Mouse (Mus musculus): ENCODE results near the gene Bcl10. TPM values are rescaled to one million over a fixed set of nuclear protein-coding genes. Genes with fewer than 3 reads are reported as not detected.
"Not testable (repeated sequence)": the region's sequence is repeated elsewhere in the genome, so short reads cannot be mapped to it uniquely, and the experiment has no call there.

Gene Bcl10
- total RNA-seq (2021): 10 to 100 TPM; 26.5 to 27.9 TPM
- long read RNA-seq, experiment 1, transcript Bcl10-201 (3 exons, 1,949 nt): major isoform, 46 of 51 reads
- long read RNA-seq, experiment 1, partial matches to known transcripts: 2 of 51 reads
- long read RNA-seq, experiment 1, other reads (novel, unspliced or antisense): 3 of 51 reads
- long read RNA-seq, experiment 2, transcript Bcl10-201 (3 exons, 1,949 nt): major isoform, 8 of 8 reads
- long read RNA-seq, experiment 2, partial matches to known transcripts: 0 of 8 reads
- long read RNA-seq, experiment 2, other reads (novel, unspliced or antisense): 0 of 8 reads

DNA sequence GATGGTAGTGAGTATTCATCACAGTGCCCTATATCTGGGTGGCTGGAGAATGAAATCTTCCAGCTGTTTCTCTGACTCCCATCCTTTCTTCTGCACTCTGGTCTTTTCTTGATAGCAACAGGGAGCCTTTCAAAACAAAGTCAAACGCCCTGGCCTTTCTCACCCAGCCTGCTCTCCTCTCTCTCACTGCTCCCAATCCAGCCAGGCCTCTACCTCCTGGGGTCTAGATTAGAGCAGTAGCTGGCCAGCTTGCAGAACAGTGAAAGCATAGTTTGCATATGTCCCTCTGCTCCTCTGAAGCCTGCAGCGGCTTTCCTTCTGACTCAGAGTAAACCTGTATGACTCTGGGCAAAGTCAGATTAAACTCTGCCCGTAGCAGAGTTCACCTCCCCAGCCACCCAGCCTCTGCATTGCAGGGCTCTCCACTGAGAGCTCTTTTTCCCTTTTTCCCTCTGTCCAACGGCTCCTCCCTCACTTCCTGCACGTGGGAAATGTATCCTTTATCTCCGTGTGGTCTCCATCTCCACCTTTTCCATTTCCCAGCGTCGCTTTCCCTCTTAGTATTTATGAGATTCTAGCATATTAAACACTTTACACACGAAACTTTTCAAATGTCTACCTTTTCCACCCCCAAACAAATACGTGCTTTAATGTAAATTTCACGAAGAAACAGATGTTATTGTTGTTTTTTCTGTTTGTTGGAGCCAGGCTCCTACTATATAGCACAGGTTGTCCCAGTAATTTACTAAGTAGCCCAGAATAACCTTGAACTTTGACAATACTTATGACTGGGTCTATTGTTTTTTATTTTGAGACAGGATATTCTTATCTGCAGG lies at the start of gene Bcl10:
Gene Bcl10, plus strand, starts transcription at position 786 of the 836 bp plus-strand sequence.
- DNase-seq: no peak

DNA sequence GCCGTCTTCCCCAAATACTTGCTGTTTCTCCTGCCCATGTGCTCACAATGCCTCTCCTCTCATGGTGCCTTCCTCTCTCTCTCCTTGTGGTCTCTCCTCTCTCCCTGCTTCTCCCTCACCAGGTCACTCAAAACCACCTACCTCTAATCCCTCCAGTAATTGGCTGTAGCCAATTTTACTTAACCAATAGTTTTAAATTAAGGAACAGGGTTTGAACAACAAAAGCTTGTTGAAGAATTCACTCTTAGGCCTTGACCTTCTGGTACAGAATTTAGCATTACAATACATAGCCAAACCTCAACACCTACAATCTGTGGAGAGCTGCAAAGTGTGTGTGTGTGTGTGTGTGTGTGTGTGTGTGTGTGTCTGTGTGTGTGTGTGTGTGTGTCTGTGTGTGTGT lies 49.3 kb upstream of the Bcl10 start:
- DNase-seq: no peak

DNA sequence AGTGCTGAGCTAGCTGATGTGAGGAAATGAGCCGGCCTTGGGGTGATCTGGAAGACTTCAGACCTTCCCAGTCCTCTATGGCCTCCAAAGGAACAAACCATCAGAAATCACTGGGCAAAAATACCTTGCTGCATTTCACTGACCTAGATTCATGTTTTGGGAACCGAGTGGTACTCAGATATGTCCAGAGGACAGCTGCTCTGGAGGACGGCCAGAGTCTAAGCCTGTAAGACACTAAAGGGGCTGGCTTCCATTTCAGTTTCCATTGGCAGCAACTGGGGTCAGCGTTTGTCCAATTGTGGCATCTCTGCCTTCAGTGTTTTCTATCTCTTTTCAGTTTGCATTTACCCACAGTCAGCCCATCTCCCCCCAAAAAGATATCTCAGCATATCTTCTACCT lies 48.5 kb upstream of the Bcl10 start:
- no peak for DNase-seq

DNA sequence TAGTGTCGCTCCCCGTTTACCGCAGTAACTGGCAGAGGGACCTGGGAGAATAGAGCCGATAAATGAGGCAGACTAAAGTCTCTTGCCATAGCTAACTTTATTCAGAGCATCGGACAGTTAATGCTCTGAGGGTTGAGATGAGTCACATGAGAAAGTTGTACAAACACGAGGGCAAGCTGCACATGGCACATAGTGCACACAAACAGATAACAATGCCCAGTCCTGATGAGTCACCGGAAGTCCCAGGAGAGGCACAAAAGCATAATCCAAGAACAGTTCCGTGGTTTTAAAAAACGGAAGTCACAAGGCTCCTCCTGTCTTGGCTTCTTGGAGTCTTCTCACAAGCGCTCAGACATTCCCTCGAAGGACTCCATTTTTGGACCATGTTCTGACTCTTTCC lies 46.5 kb upstream of the Bcl10 start:
- DNase-seq: no peak

DNA sequence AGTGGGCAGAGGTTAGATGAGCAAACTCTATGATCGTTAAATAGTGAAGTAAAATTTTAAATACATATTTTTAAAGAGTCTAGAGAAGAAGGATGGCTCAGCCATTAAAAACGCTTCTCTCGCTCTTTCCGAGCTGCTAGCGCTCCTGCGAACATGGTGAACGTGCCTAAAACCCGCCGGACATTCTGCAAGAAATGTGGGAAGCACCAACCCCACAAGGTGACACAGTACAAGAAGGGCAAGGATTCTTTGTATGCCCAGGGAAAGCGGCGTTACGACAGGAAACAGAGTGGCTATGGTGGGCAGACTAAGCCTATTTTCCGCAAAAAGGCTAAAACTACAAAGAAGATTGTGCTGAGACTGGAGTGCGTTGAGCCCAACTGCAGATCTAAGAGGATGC lies 43.7 kb upstream of the Bcl10 start:
- DNase-seq: not testable (repeated sequence)

DNA sequence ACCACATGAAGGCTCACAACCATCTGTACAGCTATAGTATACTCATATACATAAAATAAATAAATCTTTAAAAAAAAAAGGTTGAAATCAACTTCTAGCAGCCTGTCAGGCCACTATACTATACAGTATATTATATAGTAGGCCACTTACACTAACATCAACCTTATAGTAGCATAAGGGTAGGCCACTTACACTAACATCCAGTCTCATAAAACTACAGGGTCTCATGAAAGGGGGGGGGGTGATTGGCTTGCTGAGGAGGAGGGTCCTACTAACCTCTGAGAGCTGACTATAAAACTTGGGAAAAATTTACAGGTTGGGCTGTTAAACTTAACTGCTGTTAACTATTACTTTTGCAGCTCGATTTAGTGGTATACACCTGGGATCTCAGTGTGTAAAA lies 42.3 kb upstream of the Bcl10 start:
- DNase-seq: no peak

DNA sequence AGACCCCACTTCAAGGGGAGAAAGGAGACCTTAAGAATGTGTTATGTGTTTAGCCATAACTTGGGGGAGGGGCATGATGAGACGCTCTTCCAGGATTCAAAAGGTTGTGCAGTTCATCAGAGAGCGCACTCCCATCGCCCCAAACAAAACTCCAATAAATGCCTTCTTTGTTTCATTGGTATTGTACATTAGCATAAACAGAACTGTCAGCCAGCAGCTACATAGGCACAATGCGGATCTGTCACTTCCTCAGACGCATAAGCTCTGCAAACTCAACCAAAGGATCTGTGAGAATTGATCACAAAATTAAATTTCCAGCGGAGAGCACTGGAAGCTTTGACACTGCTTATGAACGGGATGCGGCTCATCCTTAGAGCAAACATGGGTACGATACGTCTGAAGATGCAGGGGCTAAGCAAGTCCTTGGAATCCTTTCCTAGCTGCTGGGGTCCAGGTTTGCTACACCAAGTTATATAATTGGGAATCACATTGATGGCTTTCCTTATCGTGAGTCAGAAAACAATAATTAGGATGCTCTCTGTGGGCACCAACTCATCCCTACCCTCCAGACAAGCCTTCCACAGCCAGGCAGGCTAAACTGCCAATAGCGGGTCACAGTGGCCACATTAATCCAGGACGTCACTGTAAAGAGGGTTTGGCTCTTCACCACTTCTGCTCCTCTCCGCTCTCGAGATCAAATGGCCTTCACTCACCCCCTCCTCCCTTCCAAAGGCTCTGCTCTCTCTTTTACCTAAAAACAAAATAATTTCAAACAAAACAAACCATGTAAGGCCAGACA lies 40.3 kb upstream of the Bcl10 start:
- DNase-seq: no peak

DNA sequence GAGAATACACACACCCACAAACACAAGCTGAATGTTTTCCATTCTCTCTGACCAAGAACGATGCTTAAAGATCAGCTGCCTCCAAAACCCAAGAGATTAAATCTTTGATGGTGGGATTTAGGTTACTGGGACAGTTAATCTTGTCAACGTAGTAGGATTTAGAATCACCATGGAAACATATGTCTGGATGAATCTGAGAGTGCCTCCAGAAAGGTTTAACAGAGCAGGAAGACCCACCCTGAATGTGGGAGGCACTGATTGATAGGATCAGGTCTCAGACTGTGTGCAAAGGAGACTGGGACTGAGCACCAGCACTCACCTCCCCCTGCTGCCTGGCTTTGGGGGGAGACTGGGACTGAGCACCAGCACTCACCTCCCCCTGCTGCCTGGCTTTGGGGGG lies 39.4 kb upstream of the Bcl10 start:
- no peak for DNase-seq

DNA sequence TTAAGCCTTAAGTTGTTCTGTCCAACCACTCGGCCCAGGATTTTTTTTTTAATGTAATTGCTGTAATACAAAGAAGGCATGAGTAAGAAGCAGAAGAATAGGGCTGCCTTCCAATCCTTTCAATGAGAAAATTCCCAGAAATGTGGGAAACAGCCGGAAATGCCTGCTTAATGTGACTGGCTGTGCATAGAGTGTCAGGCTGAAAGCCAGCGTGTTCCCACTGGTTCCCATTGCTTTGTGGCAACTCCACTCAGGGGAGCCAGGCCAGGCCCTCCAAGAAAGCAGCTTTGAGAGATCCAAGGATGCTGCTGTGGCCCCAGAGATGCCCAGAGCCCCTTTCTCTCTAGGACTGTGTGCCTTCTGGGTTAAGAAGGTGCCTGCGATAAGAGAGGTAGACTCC lies 37.2 kb upstream of the Bcl10 start:
- DNase-seq: no peak

DNA sequence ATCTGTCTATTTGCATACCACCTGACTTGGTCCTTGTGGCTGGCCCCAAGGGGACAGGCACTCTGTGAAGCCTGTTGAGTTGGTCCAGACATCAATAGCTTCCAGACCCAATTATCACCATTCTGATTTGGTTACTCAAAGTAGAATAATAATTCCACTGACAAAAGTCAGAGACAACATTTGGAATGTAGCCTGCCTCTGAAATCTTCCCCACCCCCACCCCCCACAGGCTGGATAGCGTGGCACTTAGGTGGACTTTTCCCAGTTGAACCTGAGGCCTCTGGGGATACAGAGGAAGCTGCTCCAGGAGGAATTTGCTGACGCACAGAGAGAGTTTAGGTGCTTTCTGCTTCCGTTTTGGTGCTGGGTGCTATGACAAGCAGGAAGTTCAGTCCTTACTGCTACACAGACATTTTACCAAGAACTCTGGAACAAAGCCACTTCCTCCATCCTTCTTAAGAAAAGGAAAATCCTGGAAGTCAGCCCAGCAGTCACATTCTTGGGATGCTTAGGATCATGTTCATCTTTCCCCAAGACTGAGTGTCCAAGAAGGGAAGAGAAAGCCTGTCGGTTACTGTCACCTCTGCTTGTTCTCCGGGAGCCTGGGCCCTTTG lies 36.6 kb upstream of the Bcl10 start:
- DNase-seq: peak; percentile 5 to 20

DNA sequence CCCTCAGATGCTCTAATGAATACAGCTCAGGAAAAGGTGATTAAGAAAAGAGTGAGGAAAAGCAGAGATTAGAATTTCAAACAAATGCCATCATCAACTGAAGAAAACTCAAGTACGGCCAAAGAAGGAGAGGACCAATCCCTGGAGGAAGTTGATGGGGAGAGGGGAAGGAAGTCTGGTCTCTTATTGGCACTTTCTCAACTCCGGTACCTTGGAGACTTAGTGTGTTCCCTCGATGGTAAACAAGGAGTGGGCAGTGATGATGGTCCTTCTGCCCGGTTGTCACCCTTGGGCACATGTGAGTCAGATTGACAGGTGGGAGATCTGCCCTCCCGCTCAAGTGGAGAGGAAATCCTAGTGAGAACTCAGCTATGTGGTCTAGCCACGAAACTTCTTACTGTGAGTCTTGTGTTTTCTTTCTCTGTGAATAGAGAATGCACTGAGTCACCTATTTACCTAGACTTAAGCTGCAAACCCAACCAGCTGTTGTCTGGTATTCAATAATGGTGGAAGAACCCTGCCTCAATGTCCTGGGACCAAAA lies 35.1 kb upstream of the Bcl10 start:
- DNase-seq: no peak

DNA sequence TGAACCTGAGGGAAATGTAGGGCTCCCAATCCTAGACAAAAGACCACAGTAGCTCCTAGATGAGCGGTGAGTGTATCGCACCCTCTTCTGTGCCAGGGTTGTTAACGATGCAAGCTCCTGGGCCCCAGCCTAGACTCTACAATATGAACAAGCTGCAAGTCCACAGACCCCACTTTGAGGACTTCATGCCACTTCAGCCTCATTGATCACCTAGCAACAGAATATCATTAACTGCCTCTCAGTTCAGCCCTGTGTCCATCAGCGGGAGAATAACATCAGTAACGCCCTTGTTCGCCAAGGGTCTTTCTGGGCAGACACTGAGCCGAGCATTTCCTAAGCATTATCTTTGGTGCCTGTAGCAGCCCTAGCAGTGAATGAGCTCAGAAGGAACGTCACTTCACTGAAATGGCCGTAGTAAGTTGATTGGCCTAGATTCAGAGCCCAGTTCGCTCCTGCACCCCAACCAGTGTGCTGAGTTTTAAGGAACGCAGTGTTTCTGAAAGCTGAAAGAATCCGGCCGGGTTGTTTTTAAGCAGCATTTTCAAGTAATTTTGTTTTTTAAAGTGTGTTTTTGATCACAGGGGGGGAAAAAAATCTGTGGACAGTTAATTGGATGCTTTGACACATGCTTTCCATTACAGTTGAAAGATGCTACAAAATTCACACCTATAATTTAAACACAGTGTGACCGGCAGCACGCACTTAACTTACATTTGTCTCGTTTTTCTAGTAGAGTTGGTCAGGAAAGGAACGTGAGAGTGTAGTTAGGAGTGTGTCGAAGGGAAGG lies 32.1 kb upstream of the Bcl10 start:
- no peak for DNase-seq

DNA sequence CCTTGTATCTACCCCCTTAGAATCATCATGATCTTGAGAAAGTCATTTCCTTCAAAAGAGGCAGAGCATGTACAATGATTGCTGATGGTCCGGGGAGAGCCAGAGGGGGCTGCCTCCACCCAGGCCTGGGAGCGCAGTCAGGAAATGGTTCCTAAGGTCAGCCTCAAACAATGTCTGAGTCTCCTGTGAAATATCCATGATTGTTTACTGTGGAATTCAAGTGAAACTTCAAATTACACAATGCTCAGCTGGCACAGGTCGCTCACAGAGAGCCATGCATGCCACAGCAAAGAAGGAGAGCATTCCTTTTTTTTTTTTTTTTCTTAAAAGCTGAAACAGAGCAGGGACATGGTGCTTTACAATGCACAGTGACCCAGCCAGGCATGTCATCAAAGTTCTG lies 30.2 kb upstream of the Bcl10 start:
- DNase-seq: no peak

DNA sequence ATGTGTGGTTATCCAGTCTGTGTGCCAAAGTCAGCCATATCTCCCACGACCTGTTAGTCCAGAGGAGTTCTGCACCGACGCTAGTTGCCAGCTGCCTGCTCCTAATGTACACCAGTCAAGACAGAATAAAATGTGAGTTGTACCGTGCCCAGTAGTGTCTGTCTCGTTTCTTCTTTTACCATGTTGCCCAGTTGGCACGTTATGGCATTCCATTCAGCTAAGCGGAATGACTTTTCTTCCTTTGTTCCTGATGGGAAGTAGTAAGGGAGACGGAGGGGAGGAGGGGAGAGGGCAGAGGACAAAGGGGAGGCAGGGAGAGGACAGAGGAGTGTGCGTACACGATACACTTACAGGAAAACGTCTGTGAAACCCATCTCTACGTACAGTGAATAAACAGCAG lies 28.5 kb upstream of the Bcl10 start:
- DNase-seq: no peak

DNA sequence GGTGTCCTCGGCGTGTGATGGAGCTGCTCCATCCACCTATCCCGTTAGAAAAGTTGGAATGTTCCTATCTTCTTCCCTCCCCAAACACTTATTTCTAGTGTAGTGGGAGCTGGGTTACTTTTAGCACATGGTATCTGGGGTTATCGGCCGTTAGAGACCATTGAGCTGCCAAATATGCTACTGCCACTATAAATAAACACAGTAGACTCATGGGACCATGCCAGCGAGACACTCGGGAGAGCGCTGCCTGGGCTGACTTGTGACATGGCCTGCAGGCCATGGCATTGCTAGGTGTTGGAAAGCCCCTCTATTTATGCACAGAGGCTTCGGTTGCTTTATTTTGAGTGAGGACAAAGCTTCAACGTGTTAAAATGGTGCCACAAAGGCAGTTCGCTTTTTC lies 24.9 kb upstream of the Bcl10 start:
- peak in 1 of 2 experiments; percentile 16 for DNase-seq

DNA sequence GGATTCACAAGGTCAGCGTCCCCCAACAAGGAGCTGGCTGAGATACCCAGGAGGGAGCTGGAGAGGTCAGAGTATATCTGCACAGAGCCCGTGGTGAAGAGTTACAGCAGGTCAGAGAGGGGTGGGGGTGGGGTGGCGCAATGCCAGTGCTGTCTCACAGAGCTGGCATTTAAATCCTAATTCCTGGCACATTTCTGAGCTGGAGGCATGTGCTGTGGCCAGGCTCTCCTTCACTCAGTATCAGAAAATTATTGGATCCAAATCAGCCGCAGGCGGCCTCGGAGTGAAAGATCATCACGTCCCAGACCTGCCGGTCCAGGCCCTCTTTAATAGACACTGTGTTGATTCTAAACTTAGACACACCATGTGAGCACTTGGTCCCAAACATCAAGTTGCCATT lies 22.8 kb upstream of the Bcl10 start:
- no peak for DNase-seq

DNA sequence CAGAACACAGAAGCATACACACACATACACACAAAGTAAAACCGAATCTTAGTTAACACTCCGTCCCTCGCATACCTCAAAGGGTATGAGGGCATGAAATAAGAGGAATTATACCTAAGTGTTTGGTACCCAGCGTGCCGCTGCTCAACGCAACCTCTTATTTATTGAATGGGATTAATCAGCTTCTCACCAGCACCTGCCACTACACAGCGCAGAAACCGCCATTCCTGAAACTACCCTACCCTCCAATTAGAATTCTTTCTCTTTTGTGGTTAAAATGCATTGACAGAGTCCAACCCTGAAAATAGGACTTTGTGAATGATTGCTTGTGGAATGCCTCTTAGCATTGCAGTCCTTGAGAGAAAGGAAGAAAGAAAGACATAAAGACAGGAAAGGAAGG lies 19.1 kb upstream of the Bcl10 start:
- DNase-seq: no peak

DNA sequence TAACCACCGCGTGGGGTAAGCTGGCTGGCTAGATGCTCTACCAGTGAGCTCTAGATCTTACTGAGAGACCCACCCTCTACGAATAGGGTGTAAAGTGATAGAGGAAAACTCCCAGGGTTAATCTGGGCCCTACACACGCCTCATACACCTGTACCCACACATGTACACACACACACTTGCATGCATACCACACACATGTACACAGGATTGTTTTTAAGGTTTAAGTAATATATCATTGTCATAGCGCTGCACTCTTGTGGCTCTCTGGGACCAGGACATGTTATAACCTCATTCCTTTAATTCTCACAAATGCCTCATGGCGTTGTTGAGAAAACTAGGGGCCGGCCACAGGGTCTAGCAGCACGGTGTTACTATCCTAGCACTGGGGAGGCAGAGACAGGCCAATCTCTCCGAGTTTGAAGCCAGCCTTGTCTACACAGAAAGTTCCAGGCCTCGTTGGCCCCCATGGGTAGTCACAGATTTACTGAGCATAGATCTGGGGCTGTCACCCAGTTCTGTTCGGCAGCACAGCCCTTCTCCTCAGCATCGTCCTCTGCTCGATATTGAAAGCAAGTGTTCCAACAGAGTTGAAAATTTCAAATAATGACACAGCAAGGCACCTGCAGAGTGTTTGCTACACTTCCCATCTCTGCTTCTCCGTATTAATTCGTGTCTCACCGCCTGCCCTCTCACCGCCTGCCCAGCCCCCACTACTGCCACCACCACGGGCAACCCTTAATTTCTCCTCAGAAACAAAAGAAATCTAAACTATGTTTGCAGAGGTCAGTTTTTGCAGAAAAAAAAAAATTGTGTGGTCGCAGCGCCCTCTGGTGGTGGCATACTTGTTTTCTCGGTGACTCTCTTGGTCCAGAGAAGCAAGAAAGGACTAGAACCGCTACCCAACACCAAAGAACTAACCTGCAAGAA lies 17.5 kb upstream of the Bcl10 start:
- DNase-seq: peak; percentile 66 to 73

DNA sequence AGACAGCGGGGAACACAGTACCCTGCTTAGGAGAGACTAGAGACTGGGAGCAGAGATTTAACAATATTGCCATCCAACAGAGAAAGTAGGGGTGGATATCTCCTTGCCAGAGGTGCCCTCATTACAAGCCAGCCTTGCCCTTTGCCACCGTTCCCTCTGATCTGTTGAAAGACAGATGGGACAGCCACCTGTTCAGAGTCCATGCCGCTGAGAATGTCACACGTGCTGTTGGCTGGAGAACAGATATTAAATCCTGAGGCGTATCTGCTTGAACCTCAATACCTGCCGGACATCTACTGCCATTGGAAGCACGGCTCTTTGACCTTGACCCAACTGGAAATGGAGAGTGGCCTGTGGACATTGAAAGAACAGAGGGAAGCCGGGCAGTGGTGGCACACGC lies 16.0 kb upstream of the Bcl10 start:
- no peak for DNase-seq

DNA sequence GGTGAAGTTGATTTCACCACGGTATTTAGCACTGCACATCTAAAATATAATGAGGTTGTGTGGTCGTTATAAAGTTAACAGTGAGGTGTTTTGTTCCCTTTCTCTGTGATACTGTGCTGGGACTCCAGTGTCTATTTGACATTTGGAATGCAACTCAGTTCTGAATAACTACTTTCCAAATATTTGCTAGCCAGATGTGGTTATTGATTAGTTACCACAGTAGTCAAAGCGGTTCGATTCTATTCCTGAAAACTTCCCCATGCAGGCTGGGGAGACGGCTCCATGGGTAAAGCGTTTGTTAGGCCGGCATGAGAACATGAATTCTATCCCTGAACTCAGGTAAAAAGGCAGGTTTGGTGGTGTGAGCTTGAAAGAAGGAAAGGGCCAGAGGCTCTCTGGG lies 10.1 kb upstream of the Bcl10 start:
- no peak for DNase-seq
